Mouse (Mus musculus): ENCODE measurements around the gene Mrtfa. TPM values are rescaled to one million over a fixed set of nuclear protein-coding genes. Genes with fewer than 3 reads are reported as not detected.

The Mrtfa gene
- polyA plus RNA-seq, 1 experiment from 2014 or later, result 6.1 TPM

GRCm38 (mm10) chr15:81112589-81112988 is 78.0 kb downstream of the Mrtfa start:
- H3K36me3 ChIP-seq (ENCODE audit: control insufficient read depth, insufficient read depth), result no peaks in the 10 kb centered on the region
- no peak overlapping the region for H3K4me2 ChIP-seq (ENCODE audit: low read depth, low read length)
- H3K9me3 ChIP-seq (replicated peaks; ENCODE audit: control insufficient read depth, low read length), result no peaks in the 10 kb centered on the region
- no peaks in the 10 kb centered on the region; the same call in 1 of the 2 replicates for H3K4me1 ChIP-seq (ENCODE audit: control insufficient read depth, low read depth, low read length)
- H3K27ac ChIP-seq (ENCODE audit: low read length), result peak overlapping the region; percentile 41
- H3K9ac ChIP-seq (ENCODE audit: low read depth, low read length), result no peak overlapping the region
- no peaks in the 10 kb centered on the region for H3K27me3 ChIP-seq (ENCODE audit: control insufficient read depth, insufficient read depth, low read depth, low read length)
- H3K4me3 ChIP-seq (ENCODE audit: low read depth, low read length), result no peak overlapping the region
- 35% methylated on average over 6 of the region's 6 CpGs for WGBS (ENCODE audit: insufficient replicate concordance)
- peak; percentile 47; the same call in 1 of the 2 replicates for ATAC-seq (ENCODE audit: low read depth)

- H3K4me1 ChIP-seq (ENCODE audit: control insufficient read depth, low read depth, low read length), result no peaks in the 10 kb centered on the region; the same call in 1 of the 2 replicates
- no peak overlapping the region for H3K4me2 ChIP-seq (ENCODE audit: low read depth, low read length)
- 88% methylated on average over 3 of the region's 3 CpGs for WGBS (ENCODE audit: insufficient replicate concordance)
- no peak overlapping the region for H3K4me3 ChIP-seq (ENCODE audit: low read depth, low read length)
- no peaks in the 10 kb centered on the region for H3K36me3 ChIP-seq (ENCODE audit: control insufficient read depth, insufficient read depth)
- H3K27me3 ChIP-seq (ENCODE audit: control insufficient read depth, insufficient read depth, low read depth, low read length), result no peaks in the 10 kb centered on the region
- ATAC-seq (ENCODE audit: low read depth), result no peak
- H3K9ac ChIP-seq (ENCODE audit: low read depth, low read length), result no peak overlapping the region
- H3K9me3 ChIP-seq (replicated peaks; ENCODE audit: control insufficient read depth, low read length), result no peaks in the 10 kb centered on the region
- no peak overlapping the region for H3K27ac ChIP-seq (ENCODE audit: low read length)
Measured at GRCm38 (mm10) chr15:81110315-81110714, 80.2 kb downstream of the Mrtfa start.

- 40% methylated on average over 10 of the region's 10 CpGs for WGBS (ENCODE audit: insufficient replicate concordance)
- no peak for ATAC-seq (ENCODE audit: low read depth)
Measured at GRCm38 (mm10) chr15:81105962-81106361, 84.6 kb downstream of the Mrtfa start.

GRCm38 (mm10) chr15:81104585-81105259 is 85.8 kb downstream of the Mrtfa start:
- 24% methylated on average over 13 of the region's 13 CpGs for WGBS (ENCODE audit: insufficient replicate concordance)
- no peak overlapping the region for H3K27ac ChIP-seq (ENCODE audit: low read length)
- peak; percentile 58; the same call in 1 of the 2 replicates for ATAC-seq (ENCODE audit: low read depth)
- H3K9ac ChIP-seq (ENCODE audit: low read depth, low read length), result no peak overlapping the region
- no peaks in the 10 kb centered on the region for H3K9me3 ChIP-seq (replicated peaks; ENCODE audit: control insufficient read depth, low read length)
- H3K4me1 ChIP-seq (ENCODE audit: control insufficient read depth, low read depth, low read length), result peaks cover 2% of the 10 kb centered on the region; the same call in 1 of the 2 replicates
- no peaks in the 10 kb centered on the region for H3K27me3 ChIP-seq (ENCODE audit: control insufficient read depth, insufficient read depth, low read depth, low read length)
- no peaks in the 10 kb centered on the region for H3K36me3 ChIP-seq (ENCODE audit: control insufficient read depth, insufficient read depth)
- peak overlapping the region; percentile 28; the same call in 1 of the 2 replicates for H3K4me2 ChIP-seq (ENCODE audit: low read depth, low read length)
- no peak overlapping the region for H3K4me3 ChIP-seq (ENCODE audit: low read depth, low read length)

More at GRCm38 (mm10) chr15:81105962-81106361, 84.6 kb downstream of the Mrtfa start:
- Histone ChIP-seq H3K9ac (ENCODE audit: low read depth, low read length) (no peak overlapping the region), H3K4me2 (ENCODE audit: low read depth, low read length) (no peak overlapping the region), H3K27me3 (ENCODE audit: control insufficient read depth, insufficient read depth, low read depth, low read length) (no peaks in the 10 kb centered on the region), H3K4me1 (ENCODE audit: control insufficient read depth, low read depth, low read length) (peaks cover 2% of the 10 kb centered on the region; the same call in 1 of the 2 replicates), H3K4me3 (ENCODE audit: low read depth, low read length) (no peak overlapping the region), H3K27ac (ENCODE audit: low read length) (no peak overlapping the region), H3K9me3 (replicated peaks; ENCODE audit: control insufficient read depth, low read length) (no peaks in the 10 kb centered on the region), H3K36me3 (ENCODE audit: control insufficient read depth, insufficient read depth) (no peaks in the 10 kb centered on the region)

GRCm38 (mm10) chr15:81103500-81103899 is 87.1 kb downstream of the Mrtfa start:
- Histone ChIP-seq H3K9me3 (replicated peaks; ENCODE audit: control insufficient read depth, low read length) (no peaks in the 10 kb centered on the region), H3K4me2 (ENCODE audit: low read depth, low read length) (no peak overlapping the region), H3K36me3 (ENCODE audit: control insufficient read depth, insufficient read depth) (no peaks in the 10 kb centered on the region), H3K4me3 (ENCODE audit: low read depth, low read length) (no peak overlapping the region), H3K4me1 (ENCODE audit: control insufficient read depth, low read depth, low read length) (peaks cover 2% of the 10 kb centered on the region; the same call in 1 of the 2 replicates), H3K27ac (ENCODE audit: low read length) (no peak overlapping the region), H3K9ac (ENCODE audit: low read depth, low read length) (no peak overlapping the region), H3K27me3 (ENCODE audit: control insufficient read depth, insufficient read depth, low read depth, low read length) (no peaks in the 10 kb centered on the region)
- ATAC-seq (ENCODE audit: low read depth), result no peak
- 74% methylated on average over 3 of the region's 3 CpGs for WGBS (ENCODE audit: insufficient replicate concordance)

GRCm38 (mm10) chr15:81102274-81102879 is 88.2 kb downstream of the Mrtfa start:
- no peak overlapping the region for H3K9ac ChIP-seq (ENCODE audit: low read depth, low read length)
- no peak overlapping the region for H3K4me3 ChIP-seq (ENCODE audit: low read depth, low read length)
- H3K27me3 ChIP-seq (ENCODE audit: control insufficient read depth, insufficient read depth, low read depth, low read length), result no peaks in the 10 kb centered on the region
- ATAC-seq (ENCODE audit: low read depth), result no peak
- H3K27ac ChIP-seq (ENCODE audit: low read length), result no peak overlapping the region
- WGBS (ENCODE audit: insufficient replicate concordance), result 75% methylated on average over 13 of the region's 13 CpGs
- no peaks in the 10 kb centered on the region for H3K9me3 ChIP-seq (replicated peaks; ENCODE audit: control insufficient read depth, low read length)
- H3K36me3 ChIP-seq (ENCODE audit: control insufficient read depth, insufficient read depth), result no peaks in the 10 kb centered on the region
- H3K4me1 ChIP-seq (ENCODE audit: control insufficient read depth, low read depth, low read length), result peaks cover 3% of the 10 kb centered on the region; the same call in 1 of the 2 replicates
- H3K4me2 ChIP-seq (ENCODE audit: low read depth, low read length), result no peak overlapping the region

GRCm38 (mm10) chr15:81101316-81101715 is 89.2 kb downstream of the Mrtfa start:
- Histone ChIP-seq H3K36me3 (ENCODE audit: control insufficient read depth, insufficient read depth) (no peaks in the 10 kb centered on the region), H3K9me3 (replicated peaks; ENCODE audit: control insufficient read depth, low read length) (no peaks in the 10 kb centered on the region), H3K27me3 (ENCODE audit: control insufficient read depth, insufficient read depth, low read depth, low read length) (no peaks in the 10 kb centered on the region), H3K4me2 (ENCODE audit: low read depth, low read length) (no peak overlapping the region), H3K9ac (ENCODE audit: low read depth, low read length) (no peak overlapping the region), H3K4me1 (ENCODE audit: control insufficient read depth, low read depth, low read length) (peaks cover 5% of the 10 kb centered on the region; the same call in 1 of the 2 replicates), H3K4me3 (ENCODE audit: low read depth, low read length) (no peak overlapping the region), H3K27ac (ENCODE audit: low read length) (no peak overlapping the region)
- 27% methylated on average over 5 of the region's 5 CpGs for WGBS (ENCODE audit: insufficient replicate concordance)
- no peak for ATAC-seq (ENCODE audit: low read depth)

- no peaks in the 10 kb centered on the region for H3K36me3 ChIP-seq (ENCODE audit: control insufficient read depth, insufficient read depth)
- peaks cover 3% of the 10 kb centered on the region; the same call in 1 of the 2 replicates for H3K4me1 ChIP-seq (ENCODE audit: control insufficient read depth, low read depth, low read length)
- no peak overlapping the region for H3K4me3 ChIP-seq (ENCODE audit: low read depth, low read length)
- no peak overlapping the region for H3K4me2 ChIP-seq (ENCODE audit: low read depth, low read length)
- H3K9ac ChIP-seq (ENCODE audit: low read depth, low read length), result no peak overlapping the region
- 71% methylated on average over 11 of the region's 11 CpGs for WGBS (ENCODE audit: insufficient replicate concordance)
- H3K27ac ChIP-seq (ENCODE audit: low read length), result no peak overlapping the region
- ATAC-seq (ENCODE audit: low read depth), result no peak
- no peaks in the 10 kb centered on the region for H3K27me3 ChIP-seq (ENCODE audit: control insufficient read depth, insufficient read depth, low read depth, low read length)
- no peaks in the 10 kb centered on the region for H3K9me3 ChIP-seq (replicated peaks; ENCODE audit: control insufficient read depth, low read length)
Measured at GRCm38 (mm10) chr15:81099269-81099668, 91.3 kb downstream of the Mrtfa start.

- Histone ChIP-seq H3K4me3 (ENCODE audit: low read depth, low read length) (no peak overlapping the region), H3K4me2 (ENCODE audit: low read depth, low read length) (no peak overlapping the region), H3K36me3 (ENCODE audit: control insufficient read depth, insufficient read depth) (no peaks in the 10 kb centered on the region), H3K4me1 (ENCODE audit: control insufficient read depth, low read depth, low read length) (peaks cover 3% of the 10 kb centered on the region; the same call in 1 of the 2 replicates), H3K27ac (ENCODE audit: low read length) (no peak overlapping the region), H3K9ac (ENCODE audit: low read depth, low read length) (no peak overlapping the region), H3K9me3 (replicated peaks; ENCODE audit: control insufficient read depth, low read length) (no peaks in the 10 kb centered on the region), H3K27me3 (ENCODE audit: control insufficient read depth, insufficient read depth, low read depth, low read length) (no peaks in the 10 kb centered on the region)
- ATAC-seq (ENCODE audit: low read depth), result no peak
- 52% methylated on average over 3 of the region's 3 CpGs for WGBS (ENCODE audit: insufficient replicate concordance)
Measured at GRCm38 (mm10) chr15:81098689-81099088, 91.9 kb downstream of the Mrtfa start.
